Mouse (Mus musculus): Measurements from ENCODE around the gene Plcl1. TPM values are rescaled to one million over a fixed set of nuclear protein-coding genes. Genes with fewer than 3 reads are reported as not detected.

Gene Plcl1
- total and polyA plus RNA-seq, 3 experiments = 0.05 TPM; not detected in 2

DNA sequence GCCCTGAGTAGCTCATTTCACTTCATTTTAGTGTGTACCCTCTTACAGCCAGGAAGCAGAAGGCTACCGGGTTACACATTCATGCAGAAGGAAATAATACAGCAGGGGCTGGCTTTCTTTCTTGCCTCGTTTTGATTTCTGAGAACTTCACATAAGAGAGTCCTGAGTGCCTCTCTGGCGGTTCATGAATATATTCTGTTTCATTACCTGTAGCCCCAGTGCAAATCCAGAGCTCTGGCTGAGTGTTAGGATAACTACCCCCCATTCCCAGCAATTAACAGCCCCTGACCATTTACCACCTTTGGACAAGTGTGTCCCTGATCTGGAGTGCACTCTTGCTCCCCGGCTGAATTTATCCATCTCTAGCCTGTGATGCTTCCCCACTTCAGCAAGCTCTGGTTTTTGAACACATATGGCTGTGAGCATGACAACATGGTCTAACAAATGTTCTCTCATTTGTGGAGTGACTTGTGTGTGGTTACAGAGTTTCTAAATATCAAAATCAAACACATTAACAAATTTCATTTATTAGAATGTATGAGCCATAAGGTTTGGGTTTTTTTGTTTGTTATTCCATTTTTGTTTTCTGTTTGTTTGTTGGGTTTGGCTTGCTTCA is 263.0 kb downstream of the Plcl1 start:
- ATAC-seq (ENCODE audit: extremely low read depth, insufficient number of reproducible peaks, low FRiP score, poor library complexity, severe bottlenecking) (no peak), DNase-seq (ENCODE audit: low spot score) (no peak)
- no peaks in the 10 kb centered on the region for H3K9me3 ChIP-seq (replicated peaks)
- H3K4me1 ChIP-seq (ENCODE audit: insufficient read depth, low read depth, low read length) = no peaks in the 10 kb centered on the region
- no peaks in the 10 kb centered on the region for H3K36me3 ChIP-seq (replicated peaks)
- TF ChIP-seq POLR2AphosphoS5 (IDR thresholded peaks at IDR 0.05; ENCODE audit: insufficient replicate concordance, low read depth, low read length) (no peak), CTCF (IDR thresholded peaks at IDR 0.05; ENCODE audit: low read depth, low read length) (no peak), GATA2 (IDR thresholded peaks at IDR 0.05; ENCODE audit: borderline replicate concordance, low read depth, low read length) (no peak), TAL1 (conservative IDR thresholded peaks at IDR 0.05; ENCODE audit: low read depth, low read length) (no peak), GATA1 (IDR thresholded peaks at IDR 0.05; ENCODE audit: borderline replicate concordance, low read length) (no peak)
- H3K27me3 ChIP-seq (ENCODE audit: insufficient read depth, low read length) = no peaks in the 10 kb centered on the region
- H3K4me3 ChIP-seq (ENCODE audit: low read depth, low read length) = no peak overlapping the region

DNA sequence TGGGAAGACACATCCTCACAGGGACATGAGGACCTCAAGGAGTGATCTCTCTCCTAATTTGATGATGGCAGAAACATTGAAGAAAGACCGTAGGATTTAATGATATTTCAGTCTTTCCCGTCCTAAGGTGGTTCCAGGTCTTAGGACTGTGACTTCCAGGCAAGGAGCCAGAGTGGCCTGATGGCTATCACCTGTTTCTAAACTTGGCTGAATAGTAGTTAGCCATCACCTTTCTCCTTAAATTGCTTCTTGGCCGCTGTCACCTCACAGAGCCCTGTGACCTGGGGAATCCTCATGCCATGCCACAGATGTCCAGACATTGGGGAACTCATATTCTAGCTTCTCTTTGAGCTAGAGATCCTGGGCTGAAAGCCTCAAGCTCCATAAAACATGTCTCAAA is 277.0 kb downstream of the Plcl1 start:
- TF ChIP-seq POLR2AphosphoS5 (IDR thresholded peaks at IDR 0.05; ENCODE audit: insufficient replicate concordance, low read depth, low read length) = no peak
- TF ChIP-seq TAL1 (conservative IDR thresholded peaks at IDR 0.05; ENCODE audit: low read depth, low read length) = no peak
- no peak for TF ChIP-seq GATA1 (IDR thresholded peaks at IDR 0.05; ENCODE audit: borderline replicate concordance, low read length)
- no peak for TF ChIP-seq CTCF (IDR thresholded peaks at IDR 0.05; ENCODE audit: low read depth, low read length)
- Histone ChIP-seq H3K36me3 (replicated peaks) (no peaks in the 10 kb centered on the region), H3K9me3 (replicated peaks) (no peaks in the 10 kb centered on the region), H3K27me3 (ENCODE audit: insufficient read depth, low read length) (no peaks in the 10 kb centered on the region), H3K4me3 (ENCODE audit: low read depth, low read length) (no peak overlapping the region), H3K4me1 (ENCODE audit: insufficient read depth, low read depth, low read length) (no peaks in the 10 kb centered on the region)
- no peak for ATAC-seq (ENCODE audit: extremely low read depth, insufficient number of reproducible peaks, low FRiP score, poor library complexity, severe bottlenecking)
- DNase-seq (ENCODE audit: low spot score) = no peak

DNA sequence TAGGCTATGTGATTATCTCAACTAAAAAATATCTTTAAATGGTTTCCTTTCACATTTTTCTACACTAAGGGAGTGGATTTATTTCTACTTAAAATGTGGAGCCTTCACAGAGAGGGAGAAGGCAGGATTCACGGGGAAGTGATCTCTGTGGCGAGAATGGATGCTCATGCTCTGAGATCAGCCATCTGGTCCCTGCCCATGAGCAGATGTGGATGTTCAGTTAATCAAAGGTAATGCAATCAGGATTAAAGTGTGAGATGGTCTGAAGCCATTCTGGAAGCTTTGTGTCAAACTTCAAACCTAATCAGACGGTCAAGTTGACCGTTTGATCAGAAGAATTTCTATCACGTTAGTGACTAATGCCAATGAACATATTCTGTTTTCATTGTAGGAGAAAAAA is 280.5 kb downstream of the Plcl1 start:
- no peak overlapping the region for H3K4me3 ChIP-seq (ENCODE audit: low read depth, low read length)
- H3K36me3 ChIP-seq (replicated peaks) = no peaks in the 10 kb centered on the region
- no peaks in the 10 kb centered on the region for H3K4me1 ChIP-seq (ENCODE audit: insufficient read depth, low read depth, low read length)
- DNase-seq (ENCODE audit: low spot score) (no peak), ATAC-seq (ENCODE audit: extremely low read depth, insufficient number of reproducible peaks, low FRiP score, poor library complexity, severe bottlenecking) (no peak)
- H3K27me3 ChIP-seq (ENCODE audit: insufficient read depth, low read length) = no peaks in the 10 kb centered on the region
- H3K9me3 ChIP-seq (replicated peaks) = no peaks in the 10 kb centered on the region
- TF ChIP-seq GATA2 (IDR thresholded peaks at IDR 0.05; ENCODE audit: borderline replicate concordance, low read depth, low read length) (no peak), TAL1 (conservative IDR thresholded peaks at IDR 0.05; ENCODE audit: low read depth, low read length) (no peak)

DNA sequence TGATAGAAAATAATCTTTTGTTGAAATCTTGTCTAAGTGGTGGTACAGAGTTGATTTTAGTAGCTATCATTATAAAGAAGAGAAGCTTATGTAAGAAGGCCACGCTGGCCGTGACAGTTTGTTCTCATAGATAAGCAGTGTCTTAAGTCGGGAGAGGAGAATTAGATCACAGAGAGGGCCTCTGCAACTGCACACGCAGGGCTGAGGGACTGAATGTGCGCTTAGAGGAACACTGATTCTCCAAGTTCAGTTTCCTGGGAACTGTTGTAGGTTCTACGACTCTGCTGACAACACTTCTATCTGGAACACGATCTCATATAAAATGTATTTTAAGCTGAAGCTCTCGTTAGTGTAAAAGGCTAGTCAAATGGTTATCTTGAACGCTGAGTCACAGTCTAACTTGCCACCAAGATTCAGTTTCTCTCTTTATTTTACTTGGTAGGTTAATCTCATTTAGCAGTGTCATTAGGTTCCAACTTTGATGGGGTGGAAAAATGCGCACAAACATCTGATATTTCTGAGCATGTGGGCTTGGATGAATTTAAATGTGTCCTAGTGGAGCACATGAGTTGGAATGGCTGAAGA is 288.0 kb downstream of the Plcl1 start:
- no peak for TF ChIP-seq GATA1 (IDR thresholded peaks at IDR 0.05; ENCODE audit: borderline replicate concordance, low read length)
- no peak for TF ChIP-seq POLR2AphosphoS5 (IDR thresholded peaks at IDR 0.05; ENCODE audit: insufficient replicate concordance, low read depth, low read length)
- no peak for TF ChIP-seq CTCF (IDR thresholded peaks at IDR 0.05; ENCODE audit: low read depth, low read length)
- TF ChIP-seq TAL1 (conservative IDR thresholded peaks at IDR 0.05; ENCODE audit: low read depth, low read length) = no peak
- Histone ChIP-seq H3K4me3 (ENCODE audit: low read depth, low read length) (no peak overlapping the region), H3K27me3 (ENCODE audit: insufficient read depth, low read length) (no peaks in the 10 kb centered on the region), H3K4me1 (ENCODE audit: insufficient read depth, low read depth, low read length) (no peaks in the 10 kb centered on the region), H3K9me3 (replicated peaks) (no peaks in the 10 kb centered on the region), H3K36me3 (replicated peaks) (no peaks in the 10 kb centered on the region)
- ATAC-seq (ENCODE audit: extremely low read depth, insufficient number of reproducible peaks, low FRiP score, poor library complexity, severe bottlenecking) = no peak
- no peak for DNase-seq (ENCODE audit: low spot score)

DNA sequence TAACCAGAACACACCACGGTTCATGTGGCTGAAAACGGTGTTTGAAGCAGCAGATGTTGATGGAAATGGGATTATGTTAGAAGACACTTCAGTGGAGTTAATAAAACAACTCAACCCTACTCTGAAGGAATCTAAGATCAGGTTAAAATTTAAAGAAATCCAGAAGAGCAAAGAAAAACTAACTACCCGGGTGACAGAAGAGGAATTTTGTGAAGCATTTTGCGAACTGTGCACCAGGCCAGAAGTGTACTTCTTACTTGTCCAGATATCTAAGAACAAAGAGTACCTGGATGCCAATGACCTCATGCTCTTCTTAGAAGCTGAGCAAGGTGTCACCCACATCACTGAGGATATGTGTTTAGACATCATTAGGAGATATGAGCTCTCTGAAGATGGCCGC is 290.5 kb downstream of the Plcl1 start:
- no peak for DNase-seq (ENCODE audit: low spot score)
- no peak for ATAC-seq (ENCODE audit: extremely low read depth, insufficient number of reproducible peaks, low FRiP score, poor library complexity, severe bottlenecking)
- no peaks in the 10 kb centered on the region for H3K4me1 ChIP-seq (ENCODE audit: insufficient read depth, low read depth, low read length)
- no peaks in the 10 kb centered on the region for H3K9me3 ChIP-seq (replicated peaks)
- H3K27me3 ChIP-seq (ENCODE audit: insufficient read depth, low read length) = no peaks in the 10 kb centered on the region
- no peaks in the 10 kb centered on the region for H3K36me3 ChIP-seq (replicated peaks)
- TF ChIP-seq POLR2AphosphoS5 (IDR thresholded peaks at IDR 0.05; ENCODE audit: insufficient replicate concordance, low read depth, low read length) (no peak), GATA2 (IDR thresholded peaks at IDR 0.05; ENCODE audit: borderline replicate concordance, low read depth, low read length) (no peak), TAL1 (conservative IDR thresholded peaks at IDR 0.05; ENCODE audit: low read depth, low read length) (no peak), CTCF (IDR thresholded peaks at IDR 0.05; ENCODE audit: low read depth, low read length) (no peak), GATA1 (IDR thresholded peaks at IDR 0.05; ENCODE audit: borderline replicate concordance, low read length) (no peak)
- no peak overlapping the region for H3K4me3 ChIP-seq (ENCODE audit: low read depth, low read length)

DNA sequence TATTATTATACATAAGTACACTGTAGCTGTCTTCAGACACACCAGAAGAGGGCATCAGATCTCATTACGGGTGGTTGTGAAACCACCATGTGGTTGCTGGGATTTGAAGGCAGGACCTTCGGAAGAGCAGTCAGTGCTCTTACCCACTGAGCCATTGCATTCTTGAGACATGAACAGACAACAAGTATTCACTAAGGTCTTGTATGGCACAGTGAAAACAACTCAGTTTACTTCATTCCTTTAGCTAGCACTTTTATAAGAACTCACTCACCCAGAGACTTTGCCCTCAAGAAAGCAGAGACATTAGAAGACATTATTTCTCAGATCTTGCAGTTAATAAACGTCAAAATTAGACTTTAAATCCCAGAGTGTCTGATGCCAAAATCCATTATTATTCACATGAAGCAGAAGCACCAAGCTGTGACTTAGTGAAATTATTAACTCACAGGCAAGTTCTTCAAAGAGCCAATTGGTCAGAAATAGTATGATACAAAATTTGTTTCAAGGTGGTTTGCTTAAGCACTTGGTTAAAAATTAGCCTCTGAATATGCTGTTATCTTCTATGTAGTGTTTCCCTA is 293.8 kb downstream of the Plcl1 start:
- no peak overlapping the region for H3K4me3 ChIP-seq (ENCODE audit: low read depth, low read length)
- no peak for ATAC-seq (ENCODE audit: extremely low read depth, insufficient number of reproducible peaks, low FRiP score, poor library complexity, severe bottlenecking)
- no peaks in the 10 kb centered on the region for H3K4me1 ChIP-seq (ENCODE audit: insufficient read depth, low read depth, low read length)
- H3K27me3 ChIP-seq (ENCODE audit: insufficient read depth, low read length) = no peaks in the 10 kb centered on the region
- no peaks in the 10 kb centered on the region for H3K36me3 ChIP-seq (replicated peaks)
- TF ChIP-seq GATA2 (IDR thresholded peaks at IDR 0.05; ENCODE audit: borderline replicate concordance, low read depth, low read length) (no peak), POLR2AphosphoS5 (IDR thresholded peaks at IDR 0.05; ENCODE audit: insufficient replicate concordance, low read depth, low read length) (no peak), TAL1 (conservative IDR thresholded peaks at IDR 0.05; ENCODE audit: low read depth, low read length) (no peak), GATA1 (IDR thresholded peaks at IDR 0.05; ENCODE audit: borderline replicate concordance, low read length) (no peak), CTCF (IDR thresholded peaks at IDR 0.05; ENCODE audit: low read depth, low read length) (no peak)
- no peaks in the 10 kb centered on the region for H3K9me3 ChIP-seq (replicated peaks)
- no peak for DNase-seq (ENCODE audit: low spot score)
